Mouse (Mus musculus): ENCODE measurements at regions not wholly inside any gene's neighbourhood (a gene's known extent, or its start where the extent isn't known, plus 50 kb on each side); places are given as distances from the start of the nearest gene placed in this dataset.

DNA sequence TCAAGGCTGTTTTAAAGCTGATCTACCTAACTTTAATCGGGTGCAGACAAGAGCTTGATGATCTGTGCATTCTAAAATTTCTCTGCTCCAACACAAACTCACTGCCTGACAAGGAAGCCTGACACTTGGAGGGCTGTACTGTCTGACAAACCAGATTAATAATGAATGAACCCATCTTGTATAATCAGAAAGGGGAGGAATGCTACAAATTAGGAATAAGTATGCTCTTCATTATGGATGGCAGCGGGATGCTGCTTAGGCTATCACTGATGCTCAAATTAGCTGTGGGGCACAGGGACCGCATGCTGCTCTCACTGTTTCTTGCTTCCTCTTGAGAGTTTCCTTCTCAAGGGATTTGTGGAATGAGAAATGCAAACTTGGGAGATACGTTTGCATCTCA, 213.8 kb upstream of the Veph1 start:
- H3K4me1 ChIP-seq (ENCODE audit: control insufficient read depth, insufficient read depth, low read length), result peaks cover 11% of the 10 kb centered on the region
- no peak overlapping the region for H3K9ac ChIP-seq (ENCODE audit: low read length)
- H3K27ac ChIP-seq (ENCODE audit: low read length), result no peak overlapping the region
- no peak for ATAC-seq (replicated peaks; ENCODE audit: extremely low read depth, insufficient read depth, low FRiP score)
- H3K4me2 ChIP-seq (ENCODE audit: low read depth, low read length), result no peak overlapping the region
- WGBS, result 64% methylated on average over 4 of the region's 4 CpGs
- H3K27me3 ChIP-seq (ENCODE audit: control insufficient read depth, insufficient read depth, low read length), result no peaks in the 10 kb centered on the region
- H3K9me3 ChIP-seq (replicated peaks; ENCODE audit: control insufficient read depth, low read length), result no peaks in the 10 kb centered on the region
- H3K4me3 ChIP-seq (ENCODE audit: low read length), result no peak overlapping the region
- no peaks in the 10 kb centered on the region for H3K36me3 ChIP-seq (ENCODE audit: control insufficient read depth, insufficient read depth)

DNA sequence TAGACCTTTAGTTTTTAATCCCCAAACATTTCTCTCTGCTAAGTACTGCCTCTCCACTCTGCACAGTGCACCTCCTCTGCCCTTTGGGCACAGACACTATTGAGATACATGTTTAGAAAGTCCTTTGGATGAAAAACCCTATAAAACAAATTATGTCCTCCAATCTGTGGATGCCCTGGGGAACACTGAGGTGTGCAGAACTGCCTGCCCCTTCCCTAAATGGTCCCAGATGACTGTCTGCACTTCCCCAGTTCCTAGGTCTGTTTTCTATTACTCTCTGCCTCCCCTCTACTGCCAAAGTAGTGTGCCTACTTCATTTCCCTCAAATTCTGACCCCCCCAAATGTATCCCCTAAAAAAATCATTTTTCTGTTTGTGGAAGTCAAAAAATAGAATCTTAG, 209.5 kb upstream of the Veph1 start:
- H3K4me1 ChIP-seq (ENCODE audit: control insufficient read depth, insufficient read depth, low read length), result peaks cover 4% of the 10 kb centered on the region
- H3K9ac ChIP-seq (ENCODE audit: low read length), result no peak overlapping the region
- H3K27me3 ChIP-seq (ENCODE audit: control insufficient read depth, insufficient read depth, low read length), result no peaks in the 10 kb centered on the region
- H3K4me3 ChIP-seq (ENCODE audit: low read length), result no peak overlapping the region
- ATAC-seq (replicated peaks; ENCODE audit: extremely low read depth, insufficient read depth, low FRiP score), result no peak
- no peaks in the 10 kb centered on the region for H3K36me3 ChIP-seq (ENCODE audit: control insufficient read depth, insufficient read depth)
- H3K4me2 ChIP-seq (ENCODE audit: low read depth, low read length), result no peak overlapping the region
- H3K9me3 ChIP-seq (replicated peaks; ENCODE audit: control insufficient read depth, low read length), result no peaks in the 10 kb centered on the region
- no peak overlapping the region for H3K27ac ChIP-seq (ENCODE audit: low read length)

DNA sequence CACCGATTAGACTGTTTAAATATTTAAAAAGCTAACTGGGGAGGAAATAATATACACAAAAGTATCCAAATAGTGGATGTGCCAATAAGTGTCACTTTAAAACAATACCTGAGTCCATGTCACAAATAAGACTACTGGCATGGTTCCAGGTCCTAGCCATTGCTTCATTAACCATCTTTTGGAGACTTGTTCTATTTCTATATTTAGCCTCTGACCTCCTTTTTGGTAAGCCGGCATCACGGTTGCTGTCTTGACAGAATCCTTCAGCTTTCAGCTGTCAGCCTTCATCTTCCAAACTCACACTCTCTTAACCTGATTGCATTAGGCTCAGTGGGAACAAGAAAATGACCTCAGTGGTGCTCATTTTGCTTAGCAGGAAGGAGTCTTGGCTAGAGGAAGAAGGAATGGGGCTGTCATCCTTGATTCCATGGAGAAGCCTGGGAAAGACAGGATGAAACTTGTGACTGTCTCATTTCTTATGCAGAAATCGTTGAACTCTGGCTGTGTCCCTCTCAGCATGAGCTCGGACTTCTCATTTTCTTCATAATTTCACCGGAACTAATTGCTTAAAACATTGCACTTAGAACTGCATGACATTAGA, 208.9 kb upstream of the Veph1 start:
- H3K36me3 ChIP-seq (ENCODE audit: control insufficient read depth, insufficient read depth), result no peaks in the 10 kb centered on the region
- H3K4me3 ChIP-seq (ENCODE audit: low read length), result no peak overlapping the region
- H3K27me3 ChIP-seq (ENCODE audit: control insufficient read depth, insufficient read depth, low read length), result no peaks in the 10 kb centered on the region
- no peak overlapping the region for H3K27ac ChIP-seq (ENCODE audit: low read length)
- H3K9me3 ChIP-seq (replicated peaks; ENCODE audit: control insufficient read depth, low read length), result no peaks in the 10 kb centered on the region
- no peak overlapping the region for H3K4me2 ChIP-seq (ENCODE audit: low read depth, low read length)
- H3K4me1 ChIP-seq (ENCODE audit: control insufficient read depth, insufficient read depth, low read length), result peaks cover 4% of the 10 kb centered on the region
- no peak overlapping the region for H3K9ac ChIP-seq (ENCODE audit: low read length)
- ATAC-seq (replicated peaks; ENCODE audit: extremely low read depth, insufficient read depth, low FRiP score), result no peak
- 55% methylated on average over 6 of the region's 6 CpGs for WGBS

DNA sequence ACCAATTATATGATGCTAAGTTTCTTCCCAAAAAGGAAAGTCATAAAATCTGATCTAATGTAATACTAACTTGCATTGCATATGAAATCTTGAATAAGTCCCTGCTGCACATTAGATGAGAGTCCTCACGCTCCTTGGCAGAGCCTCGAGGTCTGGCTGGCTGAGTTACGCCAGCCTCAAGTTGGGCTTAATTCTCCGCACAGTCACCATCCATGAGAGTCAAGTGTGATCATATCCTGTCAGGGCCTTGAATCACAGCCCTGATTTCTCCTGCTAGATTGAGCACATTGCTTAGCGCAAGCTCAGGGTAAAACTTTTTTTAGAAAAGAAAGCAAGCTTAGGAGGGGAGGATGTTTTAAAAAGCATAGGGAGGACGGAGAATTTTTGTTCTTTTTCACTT, 208.1 kb upstream of the Veph1 start:
- Histone ChIP-seq H3K36me3 (ENCODE audit: control insufficient read depth, insufficient read depth) (no peaks in the 10 kb centered on the region), H3K4me3 (ENCODE audit: low read length) (no peak overlapping the region), H3K4me2 (ENCODE audit: low read depth, low read length) (no peak overlapping the region), H3K4me1 (ENCODE audit: control insufficient read depth, insufficient read depth, low read length) (peaks cover 4% of the 10 kb centered on the region), H3K27ac (ENCODE audit: low read length) (no peak overlapping the region), H3K27me3 (ENCODE audit: control insufficient read depth, insufficient read depth, low read length) (no peaks in the 10 kb centered on the region), H3K9me3 (replicated peaks; ENCODE audit: control insufficient read depth, low read length) (no peaks in the 10 kb centered on the region), H3K9ac (ENCODE audit: low read length) (no peak overlapping the region)
- WGBS, result 67% methylated on average over 6 of the region's 6 CpGs
- no peak for ATAC-seq (replicated peaks; ENCODE audit: extremely low read depth, insufficient read depth, low FRiP score)

DNA sequence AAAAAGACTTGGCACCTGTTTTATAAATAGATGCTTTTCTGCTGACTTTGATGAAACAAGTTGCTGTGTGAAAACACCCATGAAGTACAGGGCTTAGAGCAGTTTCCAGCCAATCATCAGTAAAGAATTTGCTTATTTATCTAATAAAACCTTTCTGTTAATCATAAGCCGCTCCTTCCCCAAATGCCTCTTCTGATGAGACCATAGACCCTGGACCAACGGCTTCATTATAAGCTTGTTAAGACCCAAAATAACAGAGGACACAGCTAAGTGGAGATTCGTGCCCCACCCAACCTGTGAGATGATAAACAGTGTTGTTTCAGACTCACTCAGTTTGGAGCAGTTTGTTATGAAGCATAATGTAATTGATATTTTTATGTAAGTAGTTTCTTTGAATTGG, 207.0 kb upstream of the Veph1 start:
- H3K9me3 ChIP-seq (replicated peaks; ENCODE audit: control insufficient read depth, low read length), result no peaks in the 10 kb centered on the region
- H3K4me2 ChIP-seq (ENCODE audit: low read depth, low read length), result no peak overlapping the region
- peaks cover 4% of the 10 kb centered on the region for H3K4me1 ChIP-seq (ENCODE audit: control insufficient read depth, insufficient read depth, low read length)
- no peak overlapping the region for H3K4me3 ChIP-seq (ENCODE audit: low read length)
- ATAC-seq (replicated peaks; ENCODE audit: extremely low read depth, insufficient read depth, low FRiP score), result no peak
- no peaks in the 10 kb centered on the region for H3K27me3 ChIP-seq (ENCODE audit: control insufficient read depth, insufficient read depth, low read length)
- H3K9ac ChIP-seq (ENCODE audit: low read length), result no peak overlapping the region
- WGBS, result 85% methylated on average over 3 of the region's 3 CpGs
- no peak overlapping the region for H3K27ac ChIP-seq (ENCODE audit: low read length)
- H3K36me3 ChIP-seq (ENCODE audit: control insufficient read depth, insufficient read depth), result no peaks in the 10 kb centered on the region

DNA sequence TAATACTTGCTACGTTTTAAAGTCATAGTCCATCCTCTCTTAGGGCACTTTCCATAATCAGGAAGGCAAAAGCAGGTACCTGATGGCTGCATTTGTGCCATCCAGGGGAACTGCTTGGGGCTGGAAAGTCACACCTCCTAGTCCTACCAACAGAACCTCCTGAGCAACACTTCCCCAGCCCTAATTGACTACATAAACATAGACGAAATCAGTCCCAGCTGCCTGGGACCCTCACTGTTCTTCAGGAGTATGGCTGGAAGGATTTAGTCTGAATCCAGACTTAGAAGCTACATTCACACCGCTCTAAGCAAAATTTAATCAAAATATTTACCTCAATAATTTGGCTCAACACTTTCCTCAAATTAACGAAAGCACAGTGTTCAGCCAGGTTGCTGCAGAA, 205.2 kb upstream of the Veph1 start:
- no peak for ATAC-seq (replicated peaks; ENCODE audit: extremely low read depth, insufficient read depth, low FRiP score)
- Histone ChIP-seq H3K36me3 (ENCODE audit: control insufficient read depth, insufficient read depth) (no peaks in the 10 kb centered on the region), H3K9ac (ENCODE audit: low read length) (no peak overlapping the region), H3K4me2 (ENCODE audit: low read depth, low read length) (no peak overlapping the region), H3K27me3 (ENCODE audit: control insufficient read depth, insufficient read depth, low read length) (no peaks in the 10 kb centered on the region), H3K4me1 (ENCODE audit: control insufficient read depth, insufficient read depth, low read length) (peaks cover 4% of the 10 kb centered on the region), H3K4me3 (ENCODE audit: low read length) (no peak overlapping the region), H3K9me3 (replicated peaks; ENCODE audit: control insufficient read depth, low read length) (no peaks in the 10 kb centered on the region), H3K27ac (ENCODE audit: low read length) (no peak overlapping the region)
- WGBS, result 81% methylated on average over 4 of the region's 4 CpGs

DNA sequence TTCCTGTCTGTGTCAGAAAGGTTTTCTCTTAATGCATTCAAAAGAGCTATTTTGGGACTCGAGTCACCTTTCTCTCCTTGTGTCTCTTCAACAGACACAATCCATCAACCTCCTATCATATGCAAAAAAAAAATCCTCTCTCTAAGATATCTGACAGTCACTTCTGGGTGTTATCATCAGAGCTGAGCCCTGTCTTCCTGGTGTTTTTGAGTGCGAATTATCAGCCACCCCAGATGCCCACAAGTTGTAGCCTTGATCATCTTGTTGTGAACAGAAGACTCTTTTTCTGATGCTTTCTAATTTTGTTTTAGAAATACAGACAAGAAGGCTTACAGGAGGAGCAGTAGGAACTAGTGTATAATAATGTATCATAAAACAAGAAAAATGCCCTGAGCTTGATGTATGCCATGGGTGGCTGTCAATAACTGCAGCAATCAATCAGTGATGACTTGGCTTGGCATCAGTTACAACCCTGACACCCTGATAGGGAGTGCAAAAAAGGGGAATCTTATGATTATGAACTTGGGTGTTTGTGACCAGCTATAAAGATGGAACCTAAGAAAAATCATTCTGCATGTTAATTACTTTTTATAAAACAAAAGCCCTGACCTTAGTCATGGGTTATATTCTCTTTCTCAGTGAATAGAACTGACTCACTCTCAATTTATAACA, 197.9 kb upstream of the Veph1 start:
- Histone ChIP-seq H3K9me3 (replicated peaks; ENCODE audit: control insufficient read depth, low read length) (no peaks in the 10 kb centered on the region), H3K27ac (ENCODE audit: low read length) (no peak overlapping the region), H3K27me3 (ENCODE audit: control insufficient read depth, insufficient read depth, low read length) (no peaks in the 10 kb centered on the region), H3K36me3 (ENCODE audit: control insufficient read depth, insufficient read depth) (no peaks in the 10 kb centered on the region), H3K9ac (ENCODE audit: low read length) (no peak overlapping the region), H3K4me3 (ENCODE audit: low read length) (no peak overlapping the region), H3K4me1 (ENCODE audit: control insufficient read depth, insufficient read depth, low read length) (no peaks in the 10 kb centered on the region), H3K4me2 (ENCODE audit: low read depth, low read length) (no peak overlapping the region)
- WGBS, result 37% methylated on average over 2 of the region's 2 CpGs
- no peak for ATAC-seq (replicated peaks; ENCODE audit: extremely low read depth, insufficient read depth, low FRiP score)

DNA sequence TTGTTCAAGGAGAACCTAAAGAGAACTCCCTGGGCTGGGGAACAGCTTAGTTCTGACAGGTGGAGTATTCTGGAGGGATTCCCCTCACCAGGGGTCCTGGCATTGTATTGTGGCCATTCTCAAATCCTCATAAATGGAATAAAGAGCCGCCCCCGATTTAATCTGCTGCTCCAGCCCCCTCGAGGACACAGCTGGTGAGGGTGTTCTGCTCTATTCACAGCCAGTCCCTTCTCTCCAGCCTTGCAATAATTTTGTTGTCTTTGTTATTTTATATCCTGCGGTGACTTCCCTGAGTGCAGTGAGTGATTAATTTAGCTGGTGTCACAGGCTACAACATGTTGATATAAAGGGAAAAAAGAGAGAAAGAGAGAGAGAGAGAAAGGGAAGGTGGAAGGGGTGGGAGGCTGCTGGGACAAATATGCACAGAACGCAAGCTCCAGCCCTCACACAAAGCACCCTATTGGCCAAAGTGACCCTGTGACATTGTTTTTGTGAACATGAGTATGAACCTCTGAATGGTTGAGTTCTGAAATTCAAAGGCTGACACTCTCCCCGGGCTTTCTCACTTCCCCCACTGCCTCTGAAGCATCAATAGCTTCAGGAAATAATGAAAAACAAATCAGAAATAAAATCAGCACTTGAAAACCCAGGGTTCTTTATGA, 194.2 kb upstream of the Veph1 start:
- H3K9ac ChIP-seq (ENCODE audit: low read length), result no peak overlapping the region
- no peak for ATAC-seq (replicated peaks; ENCODE audit: extremely low read depth, insufficient read depth, low FRiP score)
- H3K4me1 ChIP-seq (ENCODE audit: control insufficient read depth, insufficient read depth, low read length), result no peaks in the 10 kb centered on the region
- H3K4me3 ChIP-seq (ENCODE audit: low read length), result no peak overlapping the region
- no peak overlapping the region for H3K27ac ChIP-seq (ENCODE audit: low read length)
- no peaks in the 10 kb centered on the region for H3K27me3 ChIP-seq (ENCODE audit: control insufficient read depth, insufficient read depth, low read length)
- WGBS, result 56% methylated on average over 6 of the region's 6 CpGs
- H3K9me3 ChIP-seq (replicated peaks; ENCODE audit: control insufficient read depth, low read length), result no peaks in the 10 kb centered on the region
- no peak overlapping the region for H3K4me2 ChIP-seq (ENCODE audit: low read depth, low read length)
- H3K36me3 ChIP-seq (ENCODE audit: control insufficient read depth, insufficient read depth), result no peaks in the 10 kb centered on the region

DNA sequence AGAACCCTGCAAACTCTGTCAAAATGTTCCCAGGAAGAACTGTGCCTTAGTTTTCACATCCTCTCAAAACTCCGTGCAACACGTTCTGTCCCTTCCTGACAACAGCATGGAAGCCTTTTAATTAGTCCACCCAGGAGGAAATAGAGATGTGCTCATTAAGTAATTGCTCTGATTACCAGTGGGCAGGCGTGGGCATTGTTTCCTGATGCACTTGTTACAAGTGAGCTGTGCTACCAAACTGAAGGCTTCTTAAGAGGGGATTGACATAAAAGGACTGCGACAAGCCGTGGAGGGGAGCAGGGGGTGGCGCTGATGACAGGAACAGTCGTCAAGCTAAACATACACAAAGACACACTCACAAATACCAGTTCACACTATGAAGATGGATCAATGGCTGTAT, 192.1 kb upstream of the Veph1 start:
- no peak overlapping the region for H3K4me3 ChIP-seq (ENCODE audit: low read length)
- no peak overlapping the region for H3K9ac ChIP-seq (ENCODE audit: low read length)
- no peaks in the 10 kb centered on the region for H3K36me3 ChIP-seq (ENCODE audit: control insufficient read depth, insufficient read depth)
- no peak for ATAC-seq (replicated peaks; ENCODE audit: extremely low read depth, insufficient read depth, low FRiP score)
- no peaks in the 10 kb centered on the region for H3K27me3 ChIP-seq (ENCODE audit: control insufficient read depth, insufficient read depth, low read length)
- no peak overlapping the region for H3K4me2 ChIP-seq (ENCODE audit: low read depth, low read length)
- no peaks in the 10 kb centered on the region for H3K9me3 ChIP-seq (replicated peaks; ENCODE audit: control insufficient read depth, low read length)
- 68% methylated on average over 7 of the region's 7 CpGs for WGBS
- H3K4me1 ChIP-seq (ENCODE audit: control insufficient read depth, insufficient read depth, low read length), result peaks cover 2% of the 10 kb centered on the region; the same call in 1 of the 2 replicates
- H3K27ac ChIP-seq (ENCODE audit: low read length), result no peak overlapping the region

Data from heart, embryonic 16.5 days (tissue).